Mouse (Mus musculus) heart, embryonic 11.5 days (tissue): ENCODE measurements around the gene Pih1d1. TPM values are rescaled to one million over a fixed set of nuclear protein-coding genes. Genes with fewer than 3 reads are reported as not detected.

Experiments used
- ATAC-seq: fragments of 200-750 bp; cut with Nextera tagmentation; replicated peaks from 2 replicates; pipeline ENCODE4 v1.8.0; 2017; ENCODE audit warnings: moderate library complexity; ENCODE audit not compliant: insufficient number of reproducible peaks, low FRiP score, low TSS enrichment
- H3K27ac ChIP-seq: fragments of 300-500 bp; sonication (generic); 2 replicates; pipeline ENCODE4 v1.5.1; 2014; ENCODE audit warnings: mild to moderate bottlenecking, low read depth, low read length
- H3K27me3 ChIP-seq: fragments of 300-500 bp; sonication (generic); 2 replicates; pipeline ENCODE4 v1.6.1; 2014; ENCODE audit warnings: mild to moderate bottlenecking, low read length, mixed read lengths; ENCODE audit not compliant: control insufficient read depth, insufficient read depth
- H3K36me3 ChIP-seq: fragments of 300-500 bp; sonication (generic); 2 replicates; pipeline ENCODE4 v1.6.1; 2014; ENCODE audit warnings: mild to moderate bottlenecking, low read length, moderate library complexity, mixed read lengths; ENCODE audit not compliant: control insufficient read depth, insufficient read depth
- H3K4me1 ChIP-seq: fragments of 300-500 bp; sonication (generic); 2 replicates; pipeline ENCODE4 v1.6.1; 2014; ENCODE audit warnings: low read length; ENCODE audit not compliant: control insufficient read depth, insufficient read depth
- H3K4me2 ChIP-seq: fragments of 300-500 bp; sonication (generic); 2 replicates; pipeline ENCODE4 v1.6.1; 2014; ENCODE audit warnings: mild to moderate bottlenecking, moderate library complexity
- H3K4me3 ChIP-seq: fragments of 300-500 bp; sonication (generic); 2 replicates; pipeline ENCODE4 v1.5.1; 2014; ENCODE audit warnings: low read depth, low read length
- H3K9ac ChIP-seq: fragments of 300-500 bp; sonication (generic); 2 replicates; pipeline ENCODE4 v1.6.1; 2014; ENCODE audit warnings: mild to moderate bottlenecking, low read depth, low read length, moderate library complexity
- H3K9me3 ChIP-seq: fragments of 300-500 bp; sonication (generic); replicated peaks from 2 replicates; pipeline ENCODE4 v1.6.1; 2016; ENCODE audit warnings: low read length; ENCODE audit not compliant: control insufficient read depth
- WGBS: fragments of 180-500 bp; shearing (Covaris S2); extraction: QIAGEN DNeasy Blood & Tissue Kit; methylation state at CpG from one replicate; pipeline ENCODE4 v1.1.7; 2014; ENCODE audit not compliant: insufficient replicate concordance; 5-methylcytosine and 5-hydroxymethylcytosine counted together
- polyA plus RNA-seq: library from polyadenylated mRNA; unstranded; fragments of >200 nt; fragmentation: Nextera tagmentation; extraction: Ambion mirVana; gene quantifications from 2 replicates; pipeline ENCODE4 v1.2.1, GENCODE M21; 2014

Gene Pih1d1
- polyA plus RNA-seq, 1 experiment from 2014 or later = 99.6 TPM

DNA sequence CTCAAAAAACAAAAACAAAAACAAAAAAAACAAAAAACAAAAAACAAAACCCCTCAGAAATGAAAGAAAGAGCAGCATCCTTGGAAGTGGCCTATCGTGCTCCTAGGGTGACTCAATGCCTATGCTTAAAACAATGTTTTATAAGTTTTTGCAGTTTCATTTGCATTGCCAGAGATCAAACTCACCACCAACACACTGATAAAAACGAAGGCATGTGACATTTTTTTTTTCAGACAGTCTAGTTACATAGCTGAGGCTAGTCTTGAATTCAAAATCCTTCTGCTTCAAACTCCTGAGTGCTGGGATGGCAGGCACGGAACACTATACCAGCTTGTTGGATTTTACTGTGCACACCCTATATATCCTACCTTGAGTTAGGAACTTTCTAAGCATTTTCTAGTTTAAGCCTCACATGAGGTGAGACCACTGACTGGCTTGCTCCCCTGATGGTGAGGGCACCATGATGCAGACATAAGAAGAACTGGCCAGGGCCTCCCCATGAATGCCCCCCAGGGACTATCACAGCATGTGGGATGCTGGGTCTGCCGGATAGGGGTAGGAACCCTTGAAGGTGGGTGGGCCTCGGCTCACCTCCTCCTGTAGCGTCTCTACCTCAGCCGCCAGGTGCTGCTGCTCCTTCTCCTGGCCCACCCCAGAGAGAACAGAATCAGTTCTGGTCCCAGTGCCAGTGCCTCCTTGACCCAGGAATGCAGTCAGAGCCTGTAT, 38.6 kb downstream of the Pih1d1 start:
- Histone ChIP-seq H3K9me3 (no peaks in the 10 kb centered on the region), H3K4me2 (no peak overlapping the region), H3K27ac (no peak overlapping the region), H3K36me3 (no peaks in the 10 kb centered on the region), H3K4me1 (peaks cover 13% of the 10 kb centered on the region), H3K4me3 (no peak overlapping the region), H3K27me3 (peaks cover 36% of the 10 kb centered on the region), H3K9ac (no peak overlapping the region)
- WGBS = 79% methylated on average over 7 of the region's 7 CpGs
- no peak for ATAC-seq

DNA sequence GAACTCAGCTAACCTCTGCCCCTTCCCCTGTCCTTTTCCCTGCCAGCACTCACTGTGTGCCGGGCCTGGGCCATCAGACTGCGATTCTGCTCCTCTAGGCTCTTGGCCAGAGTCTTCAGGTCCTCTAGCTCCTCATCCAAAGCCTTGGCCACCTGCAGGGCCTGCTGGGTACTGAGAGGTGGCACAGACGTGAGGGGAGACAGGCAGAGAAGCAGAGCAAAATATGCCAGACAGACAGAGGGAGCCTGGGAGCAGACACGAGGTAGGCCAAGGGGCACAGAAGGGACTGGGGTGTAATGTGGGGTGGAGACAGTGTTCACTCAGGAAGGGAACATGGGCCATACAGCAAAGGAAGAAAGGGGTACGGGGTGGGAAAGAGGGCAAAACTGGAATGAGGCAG, 39.3 kb downstream of the Pih1d1 start:
- peaks cover 34% of the 10 kb centered on the region for H3K27me3 ChIP-seq

DNA sequence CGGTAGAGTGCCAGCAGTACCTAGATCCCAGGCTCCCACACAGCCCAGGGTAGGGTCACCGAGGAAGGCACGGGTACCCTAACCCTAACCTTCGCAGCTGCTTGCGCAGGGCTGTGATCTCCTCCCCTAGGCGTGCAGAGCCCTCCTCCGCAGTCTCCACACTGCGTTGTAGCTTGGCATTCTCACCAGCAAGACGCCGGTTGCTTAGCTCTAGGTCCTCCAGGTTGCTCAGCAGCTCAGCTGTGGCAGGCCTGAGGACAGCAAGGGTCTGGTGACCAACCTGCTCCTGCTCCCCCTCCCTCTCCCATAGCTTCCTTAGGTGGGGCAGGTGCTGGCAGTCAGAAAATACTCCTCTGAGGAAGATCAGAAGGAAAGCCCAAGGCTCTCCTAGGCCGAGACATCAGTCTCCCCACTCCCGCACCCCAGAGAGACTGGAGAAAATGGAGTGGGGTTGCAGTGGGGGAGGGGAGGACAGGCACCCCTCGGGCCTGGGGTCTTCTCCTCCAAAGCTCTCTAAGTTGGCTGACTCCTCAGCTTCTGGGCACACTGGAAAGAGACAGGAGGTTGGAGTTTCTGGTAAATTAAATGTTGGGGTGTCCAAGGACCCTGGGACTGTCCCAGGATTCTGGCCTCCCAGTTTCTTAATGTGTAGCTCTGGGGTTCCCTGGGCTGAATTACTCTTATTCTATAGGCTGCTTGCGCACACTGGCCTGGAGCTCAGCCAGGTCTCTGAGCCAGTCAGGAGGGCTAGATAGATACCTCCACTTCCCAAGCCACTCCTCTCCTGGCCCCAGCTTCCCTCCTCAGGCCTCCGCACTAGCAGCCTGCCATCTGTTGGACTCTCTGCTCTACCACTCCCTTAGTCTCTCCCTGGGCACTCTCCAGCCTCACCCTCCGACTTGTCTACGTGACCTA, 40.0 kb downstream of the Pih1d1 start:
- no peak overlapping the region for H3K4me3 ChIP-seq
- no peak for ATAC-seq
- H3K9ac ChIP-seq = no peak overlapping the region
- no peaks in the 10 kb centered on the region for H3K9me3 ChIP-seq
- no peaks in the 10 kb centered on the region for H3K36me3 ChIP-seq
- no peak overlapping the region for H3K4me2 ChIP-seq
- peaks cover 13% of the 10 kb centered on the region for H3K4me1 ChIP-seq
- H3K27ac ChIP-seq = no peak overlapping the region
- peaks cover 26% of the 10 kb centered on the region for H3K27me3 ChIP-seq
- WGBS = 71% methylated on average over 17 of the region's 17 CpGs

More for the DNA sequence above, 39.3 kb downstream of the Pih1d1 start:
- ATAC-seq = no peak
- no peak overlapping the region for H3K9ac ChIP-seq
- H3K4me3 ChIP-seq = no peak overlapping the region
- peaks cover 13% of the 10 kb centered on the region for H3K4me1 ChIP-seq
- no peaks in the 10 kb centered on the region for H3K36me3 ChIP-seq
- H3K27ac ChIP-seq = no peak overlapping the region
- 62% methylated on average over 5 of the region's 5 CpGs for WGBS
- H3K9me3 ChIP-seq = no peaks in the 10 kb centered on the region
- no peak overlapping the region for H3K4me2 ChIP-seq

DNA sequence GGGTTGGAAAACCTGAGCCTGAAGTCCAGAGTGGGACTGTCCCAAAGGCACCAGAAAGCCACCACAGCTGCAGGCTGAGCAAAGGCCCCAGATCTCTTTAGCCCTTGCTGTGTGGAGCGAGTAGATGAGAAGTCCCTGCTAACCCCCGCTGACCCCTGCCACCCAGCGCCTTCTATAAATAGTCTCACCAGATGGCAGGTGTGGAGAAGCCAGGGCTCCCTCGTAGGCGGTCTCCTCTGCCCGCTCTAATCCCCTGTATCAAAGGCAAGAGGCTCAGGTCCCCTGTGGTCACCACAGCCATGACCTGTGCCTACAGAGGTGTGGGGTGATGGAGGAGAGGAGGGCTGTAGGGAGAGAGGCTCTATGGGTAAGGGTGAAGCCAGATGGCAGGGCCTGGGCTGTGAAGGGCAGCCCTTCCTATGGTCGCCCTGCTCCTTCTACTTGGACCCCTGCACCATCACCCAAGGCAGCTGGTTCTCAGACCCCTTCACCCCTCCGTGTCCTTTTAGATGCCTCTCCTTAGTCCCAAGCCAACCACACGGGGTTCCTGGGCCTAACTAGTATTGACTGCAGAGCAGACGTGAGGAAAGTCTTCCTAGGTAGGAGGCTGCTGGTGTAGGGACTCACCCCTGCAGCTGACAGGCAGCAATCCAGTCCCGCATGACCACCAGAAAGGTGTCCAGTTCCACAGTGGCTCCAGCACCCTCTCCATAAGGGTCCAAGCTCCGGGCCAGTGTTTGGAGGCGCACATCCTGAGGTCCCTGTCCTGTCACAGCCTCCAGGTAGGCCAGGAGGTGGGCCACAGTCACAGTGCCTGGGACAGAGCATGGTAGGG, 41.5 kb downstream of the Pih1d1 start:
- Histone ChIP-seq H3K4me3 (no peak overlapping the region), H3K36me3 (no peaks in the 10 kb centered on the region), H3K9me3 (no peaks in the 10 kb centered on the region), H3K9ac (no peak overlapping the region), H3K27ac (no peak overlapping the region), H3K4me2 (no peak overlapping the region), H3K27me3 (peaks cover 21% of the 10 kb centered on the region), H3K4me1 (peaks cover 13% of the 10 kb centered on the region)
- ATAC-seq = no peak
- 52% methylated on average over 13 of the region's 13 CpGs for WGBS

DNA sequence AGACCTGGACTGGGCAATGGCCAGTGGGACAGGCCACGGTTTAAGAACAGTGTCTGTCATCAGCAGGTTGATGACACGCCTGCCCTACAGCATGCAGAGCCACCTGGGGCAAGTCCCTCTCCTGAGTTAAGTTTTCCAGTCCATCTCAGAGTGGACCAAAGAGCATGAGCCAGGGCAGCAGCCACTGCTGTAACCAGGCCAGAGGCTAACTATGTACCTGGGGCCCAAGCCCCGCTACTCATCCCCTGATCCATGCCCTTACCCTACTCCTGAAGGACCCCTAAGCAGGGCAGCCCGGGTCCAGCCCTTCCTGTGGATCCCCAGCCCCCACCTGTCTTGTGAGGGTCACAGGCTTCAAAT, 42.1 kb downstream of the Pih1d1 start:
- Histone ChIP-seq H3K9ac (no peak overlapping the region), H3K27me3 (peaks cover 21% of the 10 kb centered on the region), H3K9me3 (no peaks in the 10 kb centered on the region), H3K4me3 (no peak overlapping the region), H3K4me1 (peaks cover 13% of the 10 kb centered on the region), H3K4me2 (no peak overlapping the region), H3K27ac (no peak overlapping the region), H3K36me3 (no peaks in the 10 kb centered on the region)
- WGBS = 71% methylated on average over 4 of the region's 4 CpGs
- ATAC-seq = no peak

DNA sequence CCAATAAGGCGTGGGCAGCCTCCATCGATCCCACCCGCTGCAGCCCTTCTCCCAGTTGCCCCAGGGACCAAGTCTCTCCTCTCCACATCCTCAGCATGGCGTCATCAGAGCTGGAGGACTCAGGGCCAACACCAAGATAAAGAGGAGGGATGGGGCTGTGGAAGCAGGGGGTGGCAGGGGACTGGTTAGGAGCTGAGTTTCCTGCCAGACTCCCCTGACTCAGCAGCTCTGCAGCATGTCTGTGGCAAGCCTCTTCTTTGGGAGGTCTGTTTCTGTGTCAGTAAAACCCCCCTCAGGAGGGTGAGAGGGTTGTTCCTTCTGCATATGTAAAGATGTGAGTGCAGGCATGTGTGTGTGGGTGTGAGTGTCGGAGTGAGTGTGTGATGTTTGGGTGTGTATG, 42.9 kb downstream of the Pih1d1 start:
- no peak overlapping the region for H3K9ac ChIP-seq
- peaks cover 8% of the 10 kb centered on the region for H3K4me1 ChIP-seq
- no peaks in the 10 kb centered on the region for H3K9me3 ChIP-seq
- no peak overlapping the region for H3K4me2 ChIP-seq
- no peak overlapping the region for H3K4me3 ChIP-seq
- H3K27me3 ChIP-seq = peaks cover 21% of the 10 kb centered on the region
- H3K36me3 ChIP-seq = no peaks in the 10 kb centered on the region
- 57% methylated on average over 5 of the region's 5 CpGs for WGBS
- no peak overlapping the region for H3K27ac ChIP-seq
- no peak for ATAC-seq

DNA sequence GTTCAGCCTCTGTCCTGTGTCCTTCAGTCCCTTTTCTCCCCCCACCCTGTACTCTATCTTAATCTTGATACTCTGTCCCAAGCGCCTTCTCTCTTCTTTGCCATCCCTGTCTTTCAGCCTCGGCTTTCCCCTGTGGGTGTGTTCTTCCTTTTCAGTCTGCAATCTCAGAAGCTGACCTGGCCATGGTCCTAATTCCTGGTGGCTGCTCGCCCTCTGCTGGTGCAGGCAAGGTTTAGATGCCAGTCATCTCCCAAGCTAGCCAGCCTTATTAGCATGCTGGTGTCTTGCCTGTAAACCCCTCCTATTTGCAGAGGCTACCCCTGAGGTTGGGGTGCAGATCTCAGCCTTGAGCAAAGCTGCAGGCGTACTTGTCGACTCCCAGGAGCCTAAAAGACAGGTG, 44.3 kb downstream of the Pih1d1 start:
- WGBS = 9% methylated on average over 5 of the region's 5 CpGs

DNA sequence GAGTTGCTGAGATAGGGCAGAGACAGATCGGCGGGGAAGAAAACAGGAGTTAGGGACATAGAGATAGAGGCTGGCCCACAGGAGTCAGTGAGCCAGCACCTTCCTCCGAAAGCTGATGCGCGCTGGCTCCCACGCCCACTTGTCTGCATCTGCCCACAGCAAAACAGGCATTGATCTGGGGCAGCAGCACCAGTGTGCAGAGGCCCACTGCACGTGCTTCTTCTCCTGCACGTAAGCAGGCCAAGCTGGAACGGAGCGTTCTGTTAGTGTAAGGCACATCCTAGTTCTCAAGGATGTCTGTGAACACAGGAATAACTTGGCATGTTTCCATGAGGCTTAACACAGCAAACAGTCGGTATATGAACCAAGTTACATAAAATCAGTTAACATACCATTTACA, 44.9 kb downstream of the Pih1d1 start:
- no peaks in the 10 kb centered on the region for H3K36me3 ChIP-seq
- no peak overlapping the region for H3K9ac ChIP-seq
- peaks cover 11% of the 10 kb centered on the region for H3K27me3 ChIP-seq
- no peaks in the 10 kb centered on the region for H3K9me3 ChIP-seq
- no peak overlapping the region for H3K27ac ChIP-seq
- WGBS = 71% methylated on average over 11 of the region's 11 CpGs
- no peak for ATAC-seq
- no peak overlapping the region for H3K4me2 ChIP-seq
- no peak overlapping the region for H3K4me3 ChIP-seq
- peaks cover 12% of the 10 kb centered on the region for H3K4me1 ChIP-seq

More for the DNA sequence above, 44.3 kb downstream of the Pih1d1 start:
- no peak for ATAC-seq
- H3K9me3 ChIP-seq = no peaks in the 10 kb centered on the region
- H3K27ac ChIP-seq = no peak overlapping the region
- H3K9ac ChIP-seq = no peak overlapping the region
- no peak overlapping the region for H3K4me3 ChIP-seq
- H3K27me3 ChIP-seq = peaks cover 14% of the 10 kb centered on the region
- no peak overlapping the region for H3K4me2 ChIP-seq
- H3K4me1 ChIP-seq = peaks cover 12% of the 10 kb centered on the region
- H3K36me3 ChIP-seq = no peaks in the 10 kb centered on the region
